ENCODE assay signal across 13 mouse cellular contexts in genomic region chr6:94627714-94628595, GRCm38 (mm10).
A peak's percentile ranks its signal among the peaks of the same experiment; 100 is the strongest.
DNase-seq lines count a peak whose midpoint lies in the region; ATAC-seq and TF ChIP-seq lines count a peak whose summit lies in the region.
"Had no signal": no experiment of that assay in that cellular context is flagged by ENCODE, and none has a peak within 500 bp of the region (broad histone marks: within the 10 kb centered on the region; RNA-seq: fewer than 3 reads in every experiment).

No protein-coding gene starts in this region.

- TF ChIP-seq CTCF in gastrocnemius, adult 2 months (IDR thresholded peaks at IDR 0.05), result no peak

- H3K27me3 ChIP-seq in hindbrain, embryonic 12.5 days, result no peaks in the 10 kb centered on the region
- no peaks in the 10 kb centered on the region for H3K27me3 ChIP-seq in midbrain, embryonic 13.5 days
- H3K27me3 ChIP-seq: neural tube, embryonic 12.5 days; stomach, embryonic 15.5 days had no signal

- intact Hi-C loops in gastrocnemius, adult 2 months (cut with DNase I), result loop anchor here (10.0 kb wide), 1 partner anchor 147 kb away; no protein-coding TSS in a partner anchor
- intact Hi-C loops in gastrocnemius, postnatal 14 days (cut with DNase I; ENCODE audit: low total_unique reads), result no loop called here

- no peaks in the 10 kb centered on the region for H3K9me3 ChIP-seq in hindbrain, embryonic 12.5 days (replicated peaks)
- H3K9me3 ChIP-seq in midbrain, embryonic 13.5 days, result no peaks in the 10 kb centered on the region
- H3K9me3 ChIP-seq: neural tube, embryonic 12.5 days; stomach, embryonic 15.5 days had no signal

- no peak overlapping the region for H3K4me2 ChIP-seq in hindbrain, embryonic 12.5 days (replicated peaks)
- no peak overlapping the region for H3K4me2 ChIP-seq in midbrain, embryonic 13.5 days (replicated peaks)
- H3K4me2 ChIP-seq: neural tube, embryonic 12.5 days; stomach, embryonic 15.5 days had no signal

- no peak for ATAC-seq in hindbrain, embryonic 12.5 days (ENCODE audit: low FRiP score)
- no peak for ATAC-seq in midbrain, embryonic 13.5 days
- no peak for ATAC-seq in monocyte, adult 5-6 weeks (replicated peaks; ENCODE audit: insufficient number of reproducible peaks, low FRiP score, low TSS enrichment, poor library complexity, severe bottlenecking)
- no peak for ATAC-seq in megakaryocyte, adult 5-6 weeks (ENCODE audit: poor library complexity, severe bottlenecking)

- 55% methylated on average over 15 of the region's 15 CpGs for WGBS in hindbrain, embryonic 12.5 days
- WGBS in midbrain, embryonic 13.5 days, result 59% methylated on average over 15 of the region's 15 CpGs

- DNase-seq in gastrocnemius, adult 2 months, result no peak
- no peak for DNase-seq in gastrocnemius, postnatal 14 days
- peak; percentile 64 for DNase-seq in NIH3T3 (ENCODE audit: low read depth)
- no peak for DNase-seq in kidney, postnatal 10 days
- DNase-seq: cerebellum, postnatal 14 days; kidney, adult 11 months; layer of hippocampus, adult 9-11 months had no signal

- peaks cover 59% of the 10 kb centered on the region for H3K4me1 ChIP-seq in hindbrain, embryonic 12.5 days
- H3K4me1 ChIP-seq in midbrain, embryonic 13.5 days (replicated peaks), result peaks cover 60% of the 10 kb centered on the region

- H3K4me3 ChIP-seq in gastrocnemius, adult 2 months, result peak overlapping the region; percentile 13; the same call in 1 of the 2 replicates
- no peak overlapping the region for H3K4me3 ChIP-seq in hindbrain, embryonic 12.5 days
- no peak overlapping the region for H3K4me3 ChIP-seq in midbrain, embryonic 13.5 days (replicated peaks)
- H3K4me3 ChIP-seq: neural tube, embryonic 12.5 days; stomach, embryonic 15.5 days had no signal

- peak overlapping the region; percentile 60 for H3K27ac ChIP-seq in gastrocnemius, adult 2 months
- peak overlapping the region; percentile 40; the same call in 1 of the 2 replicates for H3K27ac ChIP-seq in hindbrain, embryonic 12.5 days
- 0 out of 2 replicates have a peak overlapping the region, but pooled peaks have one; percentile 32 for H3K27ac ChIP-seq in midbrain, embryonic 13.5 days
- H3K27ac ChIP-seq: neural tube, embryonic 12.5 days; stomach, embryonic 15.5 days had no signal

- no peak overlapping the region for H3K9ac ChIP-seq in hindbrain, embryonic 12.5 days
- no peak overlapping the region for H3K9ac ChIP-seq in midbrain, embryonic 13.5 days (replicated peaks)
- H3K9ac ChIP-seq: neural tube, embryonic 12.5 days; stomach, embryonic 15.5 days had no signal

- H3K36me3 ChIP-seq in hindbrain, embryonic 12.5 days, result peaks cover 24% of the 10 kb centered on the region
- peaks cover 25% of the 10 kb centered on the region for H3K36me3 ChIP-seq in midbrain, embryonic 13.5 days
